Mouse (Mus musculus) MEL (cell line): ENCODE results near the gene 1110051M20Rik. TPM values are rescaled to one million over a fixed set of nuclear protein-coding genes. Genes with fewer than 3 reads are reported as not detected.
A peak's percentile ranks its signal among the peaks of the same experiment; 100 is the strongest.

ENCODE experiments used
- DNase-seq: peaks from one replicate; pipeline ENCODE4 v3.0.0; 2011; ENCODE audit warnings: low read depth, low spot score
- H3K27ac ChIP-seq: 2 replicates; pipeline ENCODE4 v1.5.1; 2012; ENCODE audit warnings: low read depth, mild to moderate bottlenecking, control low read depth, low read length, moderate library complexity; ENCODE audit not compliant: control insufficient read depth
- H3K27me3 ChIP-seq, 2 experiments: fragments of 150-350 bp in 1 of 2; sonication (generic) in 1 of 2; 2 replicates each; pipeline ENCODE4 v1.6.1; 2012; ENCODE audit warnings: low read length in 2 of 2, mild to moderate bottlenecking in 2 of 2, improper control_type of control experiment in 1 of 2, moderate library complexity in 1 of 2; ENCODE audit not compliant: insufficient read depth in 2 of 2, control insufficient read depth in 1 of 2
- H3K36me3 ChIP-seq, 2 experiments: 2 replicates each; pipeline ENCODE4 v1.6.1; 2012 to 2014; ENCODE audit warnings: low read length in 2 of 2, improper control_type of control experiment in 1 of 2, inconsistent platforms in 1 of 2, mild to moderate bottlenecking in 1 of 2; ENCODE audit not compliant: insufficient read depth in 2 of 2, control insufficient read depth in 1 of 2
- H3K4me1 ChIP-seq, 2 experiments: fragments of 150-350 bp in 1 of 2; sonication (generic) in 1 of 2; 2 replicates each; pipeline ENCODE4 v1.6.1; 2012; ENCODE audit warnings: low read length in 2 of 2, improper control_type of control experiment in 1 of 2, mild to moderate bottlenecking in 1 of 2; ENCODE audit not compliant: insufficient read depth in 2 of 2, control insufficient read depth in 1 of 2
- H3K4me3 ChIP-seq, 2 experiments: fragments of 150-350 bp in 1 of 2; sonication (generic) in 1 of 2; 2 replicates each; pipeline ENCODE4 v1.5.1; 2012; ENCODE audit warnings: low read depth in 2 of 2, low read length in 2 of 2, mild to moderate bottlenecking in 2 of 2, moderate library complexity in 2 of 2, control low read depth in 1 of 2, improper control_type of control experiment in 1 of 2; ENCODE audit not compliant: control insufficient read depth in 1 of 2, insufficient read depth in 1 of 2
- H3K79me2 ChIP-seq: 2 replicates; pipeline ENCODE4 v1.6.1; 2012; ENCODE audit warnings: mild to moderate bottlenecking, low read length, moderate library complexity; ENCODE audit not compliant: control insufficient read depth, poor library complexity, insufficient read depth
- H3K9ac ChIP-seq: 2 replicates; pipeline ENCODE4 v1.6.1; 2012; ENCODE audit warnings: low read depth, mild to moderate bottlenecking, control low read depth, low read length, moderate library complexity; ENCODE audit not compliant: control insufficient read depth, poor library complexity, severe bottlenecking
- H3K9me3 ChIP-seq: fragments of 150-350 bp; sonication (generic); replicated peaks from 2 replicates; pipeline ENCODE4 v1.6.1; 2012; ENCODE audit warnings: mild to moderate bottlenecking, low read length, improper control_type of control experiment, moderate library complexity; ENCODE audit not compliant: insufficient read depth
- BHLHE40 ChIP-seq: IDR thresholded peaks from 2 replicates; pipeline ENCODE4 v1.6.1; 2012; ENCODE audit warnings: low read depth, mild to moderate bottlenecking, inconsistent platforms, low read length, improper control_type of control experiment, borderline replicate concordance
- CHD2 ChIP-seq: IDR thresholded peaks from 2 replicates; pipeline ENCODE4 v1.6.1; 2011; ENCODE audit warnings: low read length, improper control_type of control experiment
- CTCF ChIP-seq, 3 experiments: IDR thresholded peaks in 2 of 3; conservative IDR thresholded peaks in 1 of 3; 2 replicates each; pipeline ENCODE4 v1.5.1; 2011 to 2012; ENCODE audit warnings: low read length in 3 of 3, low read depth in 2 of 3, mild to moderate bottlenecking in 2 of 3, improper control_type of control experiment in 1 of 3, inconsistent platforms in 1 of 3, mixed read lengths in 1 of 3, moderate library complexity in 1 of 3; ENCODE audit not compliant: control insufficient read depth in 1 of 3, insufficient read depth in 1 of 3, poor library complexity in 1 of 3, severe bottlenecking in 1 of 3
- E2F4 ChIP-seq: IDR thresholded peaks from 2 replicates; pipeline ENCODE4 v1.6.1; 2011; ENCODE audit warnings: low read depth, low read length, improper control_type of control experiment, borderline replicate concordance
- ELF1 ChIP-seq: IDR thresholded peaks from 2 replicates; pipeline ENCODE4 v1.6.1; 2014; ENCODE audit warnings: low read depth, mild to moderate bottlenecking, inconsistent platforms, low read length, improper control_type of control experiment, moderate library complexity
- EP300 ChIP-seq, 2 experiments: IDR thresholded peaks; 2 replicates each; pipeline ENCODE4 v1.6.1; 2011; ENCODE audit warnings: improper control_type of control experiment in 2 of 2, low read length in 2 of 2, low read depth in 1 of 2, mild to moderate bottlenecking in 1 of 2
- ETS1 ChIP-seq: IDR thresholded peaks from 2 replicates; pipeline ENCODE4 v1.6.1; 2012; ENCODE audit warnings: low read depth, mild to moderate bottlenecking, inconsistent platforms, low read length, improper control_type of control experiment, moderate library complexity
- GABPA ChIP-seq: IDR thresholded peaks from 2 replicates; pipeline ENCODE4 v1.6.1; 2012; ENCODE audit warnings: low read depth, mild to moderate bottlenecking, inconsistent platforms, low read length, improper control_type of control experiment, moderate library complexity
- GATA1 ChIP-seq: IDR thresholded peaks from 2 replicates; pipeline ENCODE4 v1.6.1; 2011; ENCODE audit warnings: low read depth, low read length, improper control_type of control experiment
- HCFC1 ChIP-seq: IDR thresholded peaks from 2 replicates; pipeline ENCODE4 v1.6.1; 2012; ENCODE audit warnings: low read depth, mild to moderate bottlenecking, inconsistent platforms, low read length, improper control_type of control experiment, moderate library complexity
- MAX ChIP-seq: IDR thresholded peaks from 2 replicates; pipeline ENCODE4 v1.6.1; 2011; ENCODE audit warnings: low read length, improper control_type of control experiment
- MAZ ChIP-seq: IDR thresholded peaks from 2 replicates; pipeline ENCODE4 v1.6.1; 2012; ENCODE audit warnings: low read depth, mild to moderate bottlenecking, inconsistent platforms, low read length, improper control_type of control experiment
- MEF2A ChIP-seq: IDR thresholded peaks from 2 replicates; pipeline ENCODE4 v1.6.1; 2014; ENCODE audit warnings: low read depth, mild to moderate bottlenecking, inconsistent platforms, low read length, improper control_type of control experiment; ENCODE audit not compliant: poor library complexity, insufficient replicate concordance, severe bottlenecking; ENCODE audit errors: extremely low read depth
- MXI1 ChIP-seq: IDR thresholded peaks from 2 replicates; pipeline ENCODE4 v1.6.1; 2011; ENCODE audit warnings: mild to moderate bottlenecking, low read depth, low read length, improper control_type of control experiment
- MYC ChIP-seq: IDR thresholded peaks from 2 replicates; pipeline ENCODE4 v1.6.1; 2011; ENCODE audit warnings: low read depth, mild to moderate bottlenecking, low read length, improper control_type of control experiment, moderate library complexity
- NELFE ChIP-seq: IDR thresholded peaks from 2 replicates; pipeline ENCODE4 v1.6.1; 2011; ENCODE audit warnings: low read depth, low read length, improper control_type of control experiment
- POLR2A ChIP-seq, 2 experiments: IDR thresholded peaks; 2 replicates each; pipeline ENCODE4 v1.6.1; 2011 to 2012; ENCODE audit warnings: low read length in 2 of 2, mild to moderate bottlenecking in 2 of 2, control low read depth in 1 of 2, improper control_type of control experiment in 1 of 2, low read depth in 1 of 2, moderate library complexity in 1 of 2; ENCODE audit not compliant: control insufficient read depth in 1 of 2, insufficient read depth in 1 of 2, poor library complexity in 1 of 2
- POLR2AphosphoS5 ChIP-seq: IDR thresholded peaks from 2 replicates; pipeline ENCODE4 v1.6.1; 2012; ENCODE audit warnings: low read depth, borderline replicate concordance, mild to moderate bottlenecking, inconsistent platforms, low read length, moderate library complexity, mixed read lengths
- RCOR1 ChIP-seq: IDR thresholded peaks from 2 replicates; pipeline ENCODE4 v1.6.1; 2012; ENCODE audit warnings: low read depth, mild to moderate bottlenecking, inconsistent platforms, low read length, improper control_type of control experiment
- SIN3A ChIP-seq: IDR thresholded peaks from 2 replicates; pipeline ENCODE4 v1.6.1; 2012; ENCODE audit warnings: low read length, improper control_type of control experiment, inconsistent platforms
- SMC3 ChIP-seq: IDR thresholded peaks from 2 replicates; pipeline ENCODE4 v1.6.1; 2011; ENCODE audit warnings: low read depth, low read length, improper control_type of control experiment
- TBP ChIP-seq: IDR thresholded peaks from 2 replicates; pipeline ENCODE4 v1.8.0; 2011; ENCODE audit warnings: low read depth, low read length, improper control_type of control experiment
- TCF12 ChIP-seq: IDR thresholded peaks from 2 replicates; pipeline ENCODE4 v1.6.1; 2014; ENCODE audit warnings: low read depth, mild to moderate bottlenecking, inconsistent platforms, low read length, improper control_type of control experiment, moderate library complexity
- UBTF ChIP-seq: IDR thresholded peaks from 2 replicates; pipeline ENCODE4 v1.6.1; 2012; ENCODE audit warnings: low read depth, mild to moderate bottlenecking, inconsistent platforms, low read length, improper control_type of control experiment, moderate library complexity, borderline replicate concordance; ENCODE audit not compliant: insufficient read depth
- USF1 ChIP-seq: IDR thresholded peaks from 2 replicates; pipeline ENCODE4 v1.6.1; 2014; ENCODE audit warnings: low read depth, mild to moderate bottlenecking, inconsistent platforms, low read length, improper control_type of control experiment, moderate library complexity
- USF2 ChIP-seq, 2 experiments: IDR thresholded peaks; 2 replicates each; pipeline ENCODE4 v1.6.1; 2011 to 2012; ENCODE audit warnings: improper control_type of control experiment in 2 of 2, low read length in 2 of 2, borderline replicate concordance in 1 of 2, inconsistent platforms in 1 of 2, low read depth in 1 of 2, mild to moderate bottlenecking in 1 of 2; ENCODE audit not compliant: insufficient read depth in 1 of 2
- ZC3H11A ChIP-seq: IDR thresholded peaks from 2 replicates; pipeline ENCODE4 v1.6.1; 2012; ENCODE audit warnings: low read depth, mild to moderate bottlenecking, inconsistent platforms, low read length, improper control_type of control experiment
- ZKSCAN1 ChIP-seq: IDR thresholded peaks from 2 replicates; pipeline ENCODE4 v1.6.1; 2012; ENCODE audit warnings: low read depth, mild to moderate bottlenecking, inconsistent platforms, low read length, improper control_type of control experiment, moderate library complexity
- ZMIZ1 ChIP-seq: IDR thresholded peaks from 2 replicates; pipeline ENCODE4 v1.6.1; 2012; ENCODE audit warnings: low read depth, mild to moderate bottlenecking, inconsistent platforms, low read length, improper control_type of control experiment, moderate library complexity
- ZNF384 ChIP-seq: IDR thresholded peaks from 2 replicates; pipeline ENCODE4 v1.6.1; 2012; ENCODE audit warnings: low read depth, mild to moderate bottlenecking, inconsistent platforms, low read length, improper control_type of control experiment
- polyA plus RNA-seq, 2 experiments: library from polyadenylated mRNA; stranded (reverse) in 1 of 2; unstranded in 1 of 2; fragments of >175 nt in 1 of 2; fragments of >200 nt in 1 of 2; gene quantifications; 2 replicates each; pipeline versions ENCODE4 v1.2.1 to v1.2.4; 2012; ENCODE audit warnings: low replicate concordance in 2 of 2, low read depth in 1 of 2; ENCODE audit not compliant: insufficient read length in 2 of 2, insufficient read depth in 1 of 2, missing spikeins in 1 of 2
- total RNA-seq: library from RNA; depleted of rRNA; stranded (reverse); fragments of 300-350 nt; gene quantifications from 2 replicates; pipeline ENCODE4 v1.2.3, GENCODE M21; 2012

Gene 1110051M20Rik
- total and polyA plus RNA-seq, 3 experiments = 23.0 to 23.3 TPM; not detected in 1

DNA sequence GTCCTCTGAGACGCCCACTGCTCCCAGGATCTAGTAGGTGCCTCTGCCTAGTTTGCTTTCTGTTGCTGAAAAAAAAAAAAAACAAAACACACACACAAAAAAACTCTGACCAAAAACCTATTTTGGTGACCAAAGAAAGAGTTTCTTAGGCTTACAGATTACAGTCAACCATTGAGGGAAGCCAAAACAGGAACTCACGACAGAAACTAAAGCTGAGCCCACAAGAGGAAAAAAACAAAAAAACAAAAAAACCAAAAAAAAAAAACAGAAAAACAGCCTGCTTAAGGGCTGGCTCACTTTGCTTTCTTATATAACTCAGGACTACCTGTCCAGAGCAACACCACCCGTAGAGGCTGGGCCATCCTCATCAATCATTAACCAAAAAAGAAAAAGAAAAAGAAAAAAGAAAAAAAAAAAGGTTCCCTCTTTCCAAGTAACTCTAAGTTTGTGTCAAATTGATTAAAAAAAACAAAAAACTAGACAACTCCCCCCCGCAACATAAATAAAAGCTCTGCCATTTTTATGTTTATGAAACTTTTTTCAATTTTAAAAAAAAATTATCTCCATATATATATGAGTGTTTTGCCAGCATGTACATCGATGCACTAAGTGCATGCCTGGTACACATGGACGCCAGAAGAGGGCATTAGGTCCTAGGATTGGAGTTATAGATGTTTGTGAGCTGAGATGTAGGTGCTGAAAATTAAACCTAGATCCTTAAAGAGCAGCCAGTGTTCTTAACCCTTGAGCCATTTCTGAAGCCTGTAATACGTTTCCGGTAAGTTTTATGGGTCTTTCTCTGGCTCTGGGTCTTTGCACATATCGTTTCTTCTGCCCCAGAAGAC is 8.9 kb upstream of the 1110051M20Rik start (continued):
- TF ChIP-seq UBTF (0 out of 2 replicates have a peak, but pooled peaks have one; percentile 17), SMC3 (no peak), ETS1 (0 out of 2 replicates have a peak, but pooled peaks have one; percentile 33), EP300 (IDR thresholded peaks at IDR 0.05; ENCODE audit: low read depth in 1 of 2, low read length in 2 of 2) (peak in 1 of 2 experiments; percentile 28; a peak in 1 of 4 replicates), GABPA (no peak), ELF1 (0 out of 2 replicates have a peak, but pooled peaks have one; percentile 12), POLR2AphosphoS5 (no peak), CHD2 (no peak), ZKSCAN1 (peak; percentile 94), GATA1 (peak; percentile 17; the same call in 1 of the 2 replicates), MEF2A (no peak), POLR2A (IDR thresholded peaks at IDR 0.05; ENCODE audit: control insufficient read depth in 1 of 2, insufficient read depth in 1 of 2, low read depth in 1 of 2, low read length in 2 of 2, poor library complexity in 1 of 2) (no peak), TCF12 (no peak), BHLHE40 (no peak), MAX (no peak), MAZ (no peak), NELFE (no peak), USF1 (no peak), E2F4 (no peak), ZC3H11A (no peak), MXI1 (no peak)

- H3K9me3 ChIP-seq = no peaks in the 10 kb centered on the region
- DNase-seq = peak; percentile 72
- no peaks in the 10 kb centered on the region for H3K27me3 ChIP-seq
- H3K9ac ChIP-seq = peak overlapping the region; percentile 47
- peaks cover 0 to 18% of the 10 kb centered on the region in 2 experiments; a peak in 2 of 4 replicates for H3K36me3 ChIP-seq
- peaks cover 7 to 15% of the 10 kb centered on the region in 2 experiments for H3K4me1 ChIP-seq
- peak overlapping the region; percentile 42 to 59 for H3K4me3 ChIP-seq
- no peaks in the 10 kb centered on the region for H3K79me2 ChIP-seq
- H3K27ac ChIP-seq = peak overlapping the region; percentile 62
- TF ChIP-seq SMC3 (no peak), GATA1 (peak; percentile 95), USF2 (IDR thresholded peaks at IDR 0.05; ENCODE audit: borderline replicate concordance in 1 of 2, insufficient read depth in 1 of 2, low read depth in 1 of 2, low read length in 2 of 2) (no peak), E2F4 (no peak), ZKSCAN1 (peak; percentile 40; the same call in 1 of the 2 replicates), ZMIZ1 (peak; percentile 31; the same call in 1 of the 2 replicates), EP300 (IDR thresholded peaks at IDR 0.05; ENCODE audit: low read depth in 1 of 2, low read length in 2 of 2) (peak; percentile 76 to 83), RCOR1 (peak; percentile 75), HCFC1 (peak; percentile 39; the same call in 1 of the 2 replicates), MYC (0 out of 2 replicates have a peak, but pooled peaks have one; percentile 24), ZNF384 (0 out of 2 replicates have a peak, but pooled peaks have one; percentile 32), POLR2AphosphoS5 (no peak), USF1 (peak; percentile 58), SIN3A (peak; percentile 80), MAX (peak; percentile 80), CTCF (IDR thresholded peaks at IDR 0.05 in 2 of 3, conservative IDR thresholded peaks at IDR 0.05 in 1 of 3; ENCODE audit: control insufficient read depth in 1 of 3, insufficient read depth in 1 of 3, low read depth in 2 of 3, low read length in 3 of 3, poor library complexity in 1 of 3, severe bottlenecking in 1 of 3) (no peak), MAZ (peak; percentile 60; the same call in 1 of the 2 replicates), NELFE (no peak), GABPA (no peak), MXI1 (peak; percentile 79), BHLHE40 (peak; percentile 50; the same call in 1 of the 2 replicates), TBP (peak; percentile 72; the same call in 1 of the 2 replicates)
These were observed 8.2 kb upstream of the 1110051M20Rik start for GRCm38 (mm10) chr2:91452658-91453057.
